Mouse (Mus musculus) midbrain, embryonic 13.5 days (tissue): ENCODE results near the gene Car2. TPM values are rescaled to one million over a fixed set of nuclear protein-coding genes. Genes with fewer than 3 reads are reported as not detected.

ENCODE experiments used
- ATAC-seq: fragments of 200-750 bp; cut with Nextera tagmentation; 2 replicates; pipeline ENCODE4 v1.8.0; 2017; ENCODE audit warnings: mild to moderate bottlenecking, moderate TSS enrichment, moderate library complexity
- H3K27ac ChIP-seq: fragments of 300-500 bp; sonication (generic); 2 replicates; pipeline ENCODE4 v1.5.1; 2015; ENCODE audit warnings: inconsistent platforms, mild to moderate bottlenecking, moderate library complexity
- H3K27me3 ChIP-seq: fragments of 300-500 bp; sonication (generic); 2 replicates; pipeline ENCODE4 v1.6.1; 2015; ENCODE audit warnings: mild to moderate bottlenecking, inconsistent platforms
- H3K36me3 ChIP-seq: fragments of 300-500 bp; sonication (generic); 2 replicates; pipeline ENCODE4 v1.6.1; 2015; ENCODE audit warnings: mild to moderate bottlenecking, inconsistent platforms
- H3K4me1 ChIP-seq: fragments of 300-500 bp; sonication (generic); replicated peaks from 2 replicates; pipeline ENCODE4 v1.6.1; 2015; ENCODE audit warnings: inconsistent platforms
- H3K4me2 ChIP-seq: fragments of 300-500 bp; sonication (generic); replicated peaks from 2 replicates; pipeline ENCODE4 v1.6.1; 2015; ENCODE audit warnings: moderate library complexity, mild to moderate bottlenecking, inconsistent platforms
- H3K4me3 ChIP-seq: fragments of 300-500 bp; sonication (generic); replicated peaks from 2 replicates; pipeline ENCODE4 v1.5.1; 2015; ENCODE audit warnings: mild to moderate bottlenecking, inconsistent platforms
- H3K9ac ChIP-seq: fragments of 300-500 bp; sonication (generic); replicated peaks from 2 replicates; pipeline ENCODE4 v1.6.1; 2015; ENCODE audit warnings: mild to moderate bottlenecking, inconsistent platforms
- H3K9me3 ChIP-seq: fragments of 300-500 bp; sonication (generic); 2 replicates; pipeline ENCODE4 v1.6.1; 2016; ENCODE audit warnings: mild to moderate bottlenecking, inconsistent platforms
- WGBS: fragments of 180-500 bp; shearing (Covaris S2); methylation state at CpG from one replicate; pipeline ENCODE4 v1.1.7; 2015; 5-methylcytosine and 5-hydroxymethylcytosine counted together
- polyA plus RNA-seq: library from polyadenylated mRNA; unstranded; fragments of >200 nt; fragmentation: Nextera tagmentation; extraction: Ambion mirVana; gene quantifications from 2 replicates; pipeline ENCODE4 v1.2.1, GENCODE M21; 2015

Car2 gene
- polyA plus RNA-seq, 1 experiment from 2014 or later, result 22.0 TPM

DNA sequence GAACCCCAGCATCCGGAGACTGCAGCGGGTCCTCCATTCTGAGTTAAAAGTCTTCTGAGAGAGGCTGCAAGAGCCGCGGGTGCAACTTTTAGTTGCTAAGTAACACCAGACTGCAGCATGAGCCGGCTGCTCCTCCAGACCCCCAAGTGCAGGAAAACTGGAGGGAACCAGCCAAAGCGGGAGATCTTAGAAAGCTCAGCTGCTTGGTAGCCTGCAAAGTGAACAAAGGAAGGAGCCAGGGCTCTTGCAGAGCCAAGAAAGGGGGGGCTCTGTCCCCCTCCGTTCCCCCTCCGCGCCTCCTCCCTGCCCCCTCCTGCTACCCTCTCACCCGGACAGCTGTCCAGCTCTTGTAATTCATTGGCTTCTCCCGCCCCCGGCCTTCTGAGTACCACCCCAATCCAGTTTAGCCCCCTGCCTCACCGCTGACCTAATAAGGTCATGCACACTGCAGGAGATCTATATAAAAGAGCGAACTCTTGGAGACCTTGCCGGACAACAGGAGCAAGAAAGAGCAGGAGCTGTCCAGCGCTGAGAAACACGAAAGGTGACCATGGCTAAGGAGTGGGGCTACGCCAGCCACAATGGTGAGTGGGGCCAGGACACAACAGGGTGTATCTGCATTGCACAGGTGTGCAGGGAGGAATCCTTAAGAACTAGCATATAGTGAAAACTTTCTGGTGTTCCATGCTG, 22.9 kb upstream of the Car2 start, which contains the start of gene Car3:
Car3 (plus strand) TSS at position 491 of the 690 bp plus-strand sequence.
- peak within 1 kb of the TSS; percentile 50 for H3K4me3 ChIP-seq
- H3K27me3 ChIP-seq, result no peaks in the 10 kb centered on the region
- peak; percentile 92 for ATAC-seq
- no peaks in the 10 kb centered on the region for H3K36me3 ChIP-seq
- WGBS, result 2% methylated on average over 18 of the region's 18 CpGs
- H3K4me1 ChIP-seq, result peaks cover 17% of the 10 kb centered on the region
- peak within 1 kb of the TSS; percentile 65 for H3K9ac ChIP-seq
- H3K9me3 ChIP-seq, result no peaks in the 10 kb centered on the region
- H3K27ac ChIP-seq, result peak within 1 kb of the TSS; percentile 39; the same call in 1 of the 2 replicates
- peak within 1 kb of the TSS; percentile 86 for H3K4me2 ChIP-seq

GRCm38 (mm10) chr3:14863922-14864321, 22.2 kb upstream of the Car2 start:
- Histone ChIP-seq H3K4me1 (peaks cover 17% of the 10 kb centered on the region), H3K27me3 (peaks cover 2% of the 10 kb centered on the region; the same call in 1 of the 2 replicates), H3K9ac (no peak overlapping the region), H3K27ac (no peak overlapping the region), H3K9me3 (no peaks in the 10 kb centered on the region), H3K4me3 (no peak overlapping the region), H3K4me2 (no peak overlapping the region), H3K36me3 (no peaks in the 10 kb centered on the region)
- 98% methylated on average over 2 of the region's 2 CpGs for WGBS
- no peak for ATAC-seq

DNA sequence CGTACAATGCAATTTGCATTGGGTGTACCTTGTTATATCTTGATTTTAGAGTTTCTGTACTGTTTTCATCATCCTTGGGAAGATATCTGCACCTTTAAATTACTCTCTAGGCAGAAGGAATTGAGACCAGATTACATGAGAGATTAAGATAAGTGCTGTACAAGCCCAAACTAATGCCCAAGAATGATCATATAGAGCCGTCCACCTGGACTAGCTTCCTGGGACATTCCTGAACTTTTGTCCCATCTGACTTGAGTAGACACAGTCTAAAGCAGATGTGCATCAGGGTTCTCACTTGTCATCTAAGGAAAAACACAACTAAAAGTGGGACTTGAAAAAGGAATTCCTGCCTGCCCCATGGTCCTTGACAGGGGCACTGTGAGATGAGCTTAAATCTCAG, 20.1 kb upstream of the Car2 start:
- H3K9me3 ChIP-seq, result no peaks in the 10 kb centered on the region
- WGBS, result 56% methylated on average over 2 of the region's 2 CpGs
- no peak overlapping the region for H3K9ac ChIP-seq
- H3K4me1 ChIP-seq, result peaks cover 19% of the 10 kb centered on the region
- no peak overlapping the region for H3K27ac ChIP-seq
- H3K36me3 ChIP-seq, result no peaks in the 10 kb centered on the region
- no peak overlapping the region for H3K4me2 ChIP-seq
- ATAC-seq, result no peak
- no peak overlapping the region for H3K4me3 ChIP-seq
- H3K27me3 ChIP-seq, result peaks cover 2% of the 10 kb centered on the region; the same call in 1 of the 2 replicates

DNA sequence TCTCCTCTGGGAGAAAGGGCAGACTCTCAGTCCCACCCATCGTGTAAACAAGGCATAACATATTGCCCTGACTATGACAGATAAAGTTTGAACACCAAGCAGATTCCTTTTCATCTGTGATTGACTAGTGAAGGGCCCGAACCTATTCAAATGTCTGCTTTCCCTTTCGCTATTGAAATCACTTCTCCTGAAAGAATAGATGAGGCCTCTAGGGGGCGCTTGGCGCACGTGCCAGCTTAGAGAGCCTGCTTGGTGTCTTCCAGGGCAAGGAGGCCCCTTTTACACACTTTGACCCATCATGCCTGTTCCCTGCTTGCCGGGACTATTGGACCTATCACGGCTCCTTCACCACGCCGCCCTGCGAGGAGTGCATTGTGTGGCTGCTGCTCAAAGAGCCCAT, 16.3 kb upstream of the Car2 start:
- Histone ChIP-seq H3K9ac (no peak overlapping the region), H3K36me3 (no peaks in the 10 kb centered on the region), H3K27me3 (peaks cover 4% of the 10 kb centered on the region; the same call in 1 of the 2 replicates), H3K9me3 (no peaks in the 10 kb centered on the region), H3K4me1 (0 out of 2 replicates have a peak, but pooled peaks cover 2% of the 10 kb centered on the region), H3K4me3 (no peak overlapping the region), H3K27ac (no peak overlapping the region), H3K4me2 (0 out of 2 replicates have a peak overlapping the region, but pooled peaks have one; percentile 12)
- peak; percentile 86 for ATAC-seq
- WGBS, result 17% methylated on average over 11 of the region's 11 CpGs

- Histone ChIP-seq H3K4me2 (no peak overlapping the region), H3K4me1 (0 out of 2 replicates have a peak, but pooled peaks cover 2% of the 10 kb centered on the region), H3K27ac (no peak overlapping the region), H3K4me3 (no peak overlapping the region), H3K36me3 (no peaks in the 10 kb centered on the region), H3K27me3 (peaks cover 4% of the 10 kb centered on the region; the same call in 1 of the 2 replicates), H3K9ac (no peak overlapping the region), H3K9me3 (no peaks in the 10 kb centered on the region)
- WGBS, result 71% methylated on average over 1 of the region's 1 CpGs
- no peak for ATAC-seq
Measured at GRCm38 (mm10) chr3:14870528-14870927, 15.5 kb upstream of the Car2 start.

GRCm38 (mm10) chr3:14871386-14871785, 14.7 kb upstream of the Car2 start:
- 52% methylated on average over 7 of the region's 7 CpGs for WGBS
- Histone ChIP-seq H3K9ac (no peak overlapping the region), H3K27ac (no peak overlapping the region), H3K9me3 (no peaks in the 10 kb centered on the region), H3K36me3 (no peaks in the 10 kb centered on the region), H3K4me1 (0 out of 2 replicates have a peak, but pooled peaks cover 2% of the 10 kb centered on the region), H3K4me3 (no peak overlapping the region), H3K4me2 (no peak overlapping the region), H3K27me3 (peaks cover 4% of the 10 kb centered on the region; the same call in 1 of the 2 replicates)
- ATAC-seq, result no peak

DNA sequence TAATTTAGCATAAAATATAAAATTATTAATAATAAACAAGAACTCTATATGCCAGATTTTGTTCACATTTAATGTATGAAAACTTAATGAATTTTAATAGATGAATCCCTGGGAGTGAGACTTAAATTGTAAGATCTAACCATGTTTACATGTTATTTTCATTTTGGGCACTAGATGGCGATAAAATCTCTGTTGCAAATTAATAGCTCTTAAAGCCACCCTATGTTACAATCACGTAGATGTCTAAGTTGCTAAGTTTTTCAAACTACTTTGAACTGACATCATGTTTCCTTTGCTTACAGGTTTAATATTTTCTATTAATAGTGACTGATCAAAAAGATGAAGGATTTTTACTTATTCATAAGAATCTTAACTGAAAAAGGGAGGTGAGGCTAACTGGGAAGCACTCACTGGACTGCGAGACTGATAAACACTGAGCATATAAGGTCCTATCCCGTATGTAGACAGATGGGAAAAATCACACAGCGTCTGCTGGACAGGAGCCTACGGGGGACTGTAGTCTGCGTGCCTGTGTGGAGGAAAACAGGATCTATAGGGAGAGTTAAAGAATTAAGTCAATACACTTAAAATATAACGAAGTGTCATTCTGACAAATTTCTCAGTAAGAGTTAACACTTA, 11.6 kb upstream of the Car2 start:
- H3K9me3 ChIP-seq, result no peaks in the 10 kb centered on the region
- H3K4me1 ChIP-seq, result 0 out of 2 replicates have a peak, but pooled peaks cover 2% of the 10 kb centered on the region
- H3K27me3 ChIP-seq, result 0 out of 2 replicates have a peak, but pooled peaks cover 3% of the 10 kb centered on the region
- 55% methylated on average over 8 of the region's 8 CpGs for WGBS
- H3K4me3 ChIP-seq, result no peak overlapping the region
- no peak overlapping the region for H3K27ac ChIP-seq
- no peaks in the 10 kb centered on the region for H3K36me3 ChIP-seq
- ATAC-seq, result no peak
- no peak overlapping the region for H3K9ac ChIP-seq
- no peak overlapping the region for H3K4me2 ChIP-seq

DNA sequence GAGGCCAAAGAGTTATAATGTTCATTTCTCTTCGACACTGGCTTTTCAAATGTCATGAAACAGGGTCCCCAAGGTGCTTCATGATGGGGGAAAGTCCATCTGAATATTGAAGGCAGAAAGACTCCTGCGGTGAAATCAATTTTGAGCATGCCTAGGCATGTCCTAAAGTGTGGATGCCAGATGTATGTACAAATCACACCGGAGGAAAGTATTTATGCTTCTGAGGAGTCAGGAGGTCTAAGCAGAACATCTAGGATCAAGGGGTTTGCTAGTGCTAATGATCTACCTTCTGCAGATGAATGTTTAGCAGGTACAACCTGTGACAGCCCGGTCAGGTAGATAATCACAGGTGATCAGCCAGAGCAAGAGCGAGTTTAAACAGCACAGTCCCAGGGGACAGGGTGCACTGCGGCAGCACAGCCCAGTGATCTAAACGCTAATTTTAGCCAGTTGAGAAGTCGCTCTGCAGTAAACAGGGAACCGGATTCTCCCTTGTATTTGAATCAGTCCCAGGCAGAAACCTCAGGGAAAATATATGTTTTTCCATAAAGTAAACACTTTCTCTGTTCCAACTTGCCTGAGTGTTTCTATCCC, 9.7 kb upstream of the Car2 start:
- 0 out of 2 replicates have a peak, but pooled peaks cover 1% of the 10 kb centered on the region for H3K27me3 ChIP-seq
- 82% methylated on average over 9 of the region's 9 CpGs for WGBS
- H3K36me3 ChIP-seq, result no peaks in the 10 kb centered on the region
- ATAC-seq, result no peak
- no peaks in the 10 kb centered on the region for H3K9me3 ChIP-seq
- no peak overlapping the region for H3K9ac ChIP-seq
- no peak overlapping the region for H3K27ac ChIP-seq
- H3K4me3 ChIP-seq, result no peak overlapping the region
- H3K4me2 ChIP-seq, result no peak overlapping the region
- H3K4me1 ChIP-seq, result no peaks in the 10 kb centered on the region

DNA sequence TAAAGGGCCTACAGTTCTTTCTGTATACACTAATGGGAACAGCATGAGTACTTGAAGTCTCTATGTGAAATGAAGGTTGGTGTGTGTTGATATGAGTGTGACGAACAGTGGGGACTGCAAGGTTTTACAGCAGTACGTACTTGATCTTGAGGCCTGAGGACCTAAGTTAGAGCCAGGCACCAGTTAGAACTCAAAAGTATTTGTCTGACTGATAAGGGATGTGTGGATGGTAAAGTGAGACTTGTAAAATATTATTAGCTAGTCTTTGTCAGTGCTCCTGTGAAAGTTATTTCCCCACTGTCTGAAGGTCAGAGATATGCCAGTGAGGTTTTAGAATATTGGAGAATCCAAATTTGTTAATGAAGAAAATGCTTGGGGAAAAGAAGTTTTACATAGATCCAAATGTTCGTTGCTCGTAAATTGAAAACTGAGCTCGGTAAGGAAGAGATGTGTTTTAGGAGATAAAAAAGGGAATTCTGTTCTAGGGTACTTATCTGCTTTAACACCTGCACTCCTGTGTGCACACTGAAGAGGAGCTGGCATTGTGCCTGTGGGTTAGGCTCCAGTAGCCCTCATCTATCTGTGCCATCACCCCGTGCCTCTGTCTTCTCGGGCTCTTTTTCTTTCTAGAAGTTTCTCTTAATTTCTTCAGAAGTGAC, 8.7 kb upstream of the Car2 start:
- no peak overlapping the region for H3K4me3 ChIP-seq
- H3K36me3 ChIP-seq, result no peaks in the 10 kb centered on the region
- H3K27me3 ChIP-seq, result no peaks in the 10 kb centered on the region
- no peaks in the 10 kb centered on the region for H3K4me1 ChIP-seq
- H3K9me3 ChIP-seq, result no peaks in the 10 kb centered on the region
- no peak overlapping the region for H3K27ac ChIP-seq
- 93% methylated on average over 7 of the region's 7 CpGs for WGBS
- no peak overlapping the region for H3K4me2 ChIP-seq
- H3K9ac ChIP-seq, result no peak overlapping the region
- ATAC-seq, result no peak

DNA sequence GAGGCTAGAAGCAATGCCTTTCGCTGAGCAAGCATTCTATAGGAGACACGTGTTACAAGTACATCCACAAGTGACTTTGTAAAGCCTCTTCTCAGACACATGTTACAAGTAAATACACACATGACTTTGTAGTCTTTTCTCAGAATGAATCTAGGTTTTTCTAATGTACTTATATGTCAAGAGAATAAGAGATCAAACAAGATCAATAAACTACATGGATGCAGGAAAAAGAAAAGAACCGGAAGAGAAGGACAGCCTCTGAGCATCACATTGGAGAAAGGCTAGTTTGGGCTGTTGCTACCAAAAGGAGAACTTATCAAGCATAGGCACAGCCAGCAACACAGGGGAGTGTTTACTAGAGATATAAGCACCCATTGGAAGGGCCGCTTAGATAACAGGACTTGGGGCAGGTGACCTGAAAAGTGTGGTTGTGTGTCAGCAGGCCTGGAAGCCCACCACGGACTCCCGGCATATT, 7.3 kb upstream of the Car2 start:
- Histone ChIP-seq H3K4me1 (no peaks in the 10 kb centered on the region), H3K9ac (no peak overlapping the region), H3K27ac (no peak overlapping the region), H3K9me3 (no peaks in the 10 kb centered on the region), H3K4me2 (no peak overlapping the region), H3K27me3 (no peaks in the 10 kb centered on the region), H3K36me3 (no peaks in the 10 kb centered on the region), H3K4me3 (no peak overlapping the region)
- no peak for ATAC-seq
- WGBS, result 85% methylated on average over 6 of the region's 6 CpGs

- no peak overlapping the region for H3K27ac ChIP-seq
- H3K4me3 ChIP-seq, result no peak overlapping the region
- ATAC-seq, result no peak
- WGBS, result 88% methylated on average over 3 of the region's 3 CpGs
- no peak overlapping the region for H3K4me2 ChIP-seq
- no peaks in the 10 kb centered on the region for H3K27me3 ChIP-seq
- no peaks in the 10 kb centered on the region for H3K36me3 ChIP-seq
- no peak overlapping the region for H3K9ac ChIP-seq
- no peaks in the 10 kb centered on the region for H3K4me1 ChIP-seq
- no peaks in the 10 kb centered on the region for H3K9me3 ChIP-seq
Measured at GRCm38 (mm10) chr3:14879293-14879692, 6.8 kb upstream of the Car2 start.
